Mouse (Mus musculus) hindbrain, embryonic 15.5 days (tissue): ENCODE data around the gene Nhp2. TPM values are rescaled to one million over a fixed set of nuclear protein-coding genes. Genes with fewer than 3 reads are reported as not detected.

ENCODE experiments used
- ATAC-seq: fragments of 200-750 bp; cut with Nextera tagmentation; 2 replicates; pipeline ENCODE4 v1.8.0; 2017; ENCODE audit warnings: low read depth, moderate number of reproducible peaks, moderate TSS enrichment; ENCODE audit not compliant: low FRiP score
- H3K27ac ChIP-seq: fragments of 300-500 bp; sonication (generic); replicated peaks from 2 replicates; pipeline ENCODE4 v1.5.1; 2015; ENCODE audit warnings: mild to moderate bottlenecking, inconsistent platforms
- H3K27me3 ChIP-seq: fragments of 300-500 bp; sonication (generic); 2 replicates; pipeline ENCODE4 v1.6.1; 2015; ENCODE audit warnings: control low read depth, inconsistent platforms
- H3K36me3 ChIP-seq: fragments of 300-500 bp; sonication (generic); 2 replicates; pipeline ENCODE4 v1.6.1; 2015; ENCODE audit warnings: control low read depth, inconsistent platforms
- H3K4me1 ChIP-seq: fragments of 300-500 bp; sonication (generic); replicated peaks from 2 replicates; pipeline ENCODE4 v1.6.1; 2015; ENCODE audit warnings: control low read depth, inconsistent platforms
- H3K4me2 ChIP-seq: fragments of 300-500 bp; sonication (generic); 2 replicates; pipeline ENCODE4 v1.6.1; 2015; ENCODE audit warnings: moderate library complexity, mild to moderate bottlenecking, inconsistent platforms
- H3K4me3 ChIP-seq: fragments of 300-500 bp; sonication (generic); 2 replicates; pipeline ENCODE4 v1.5.1; 2015; ENCODE audit warnings: mild to moderate bottlenecking, inconsistent platforms
- H3K9ac ChIP-seq: fragments of 300-500 bp; sonication (generic); 2 replicates; pipeline ENCODE4 v1.6.1; 2015; ENCODE audit warnings: inconsistent platforms
- H3K9me3 ChIP-seq: fragments of 300-500 bp; sonication (generic); 2 replicates; pipeline ENCODE4 v1.6.1; 2016; ENCODE audit warnings: control low read depth, inconsistent platforms
- WGBS: fragments of 180-500 bp; shearing (Covaris S2); methylation state at CpG from one replicate; pipeline ENCODE4 v1.1.7; 2015; 5-methylcytosine and 5-hydroxymethylcytosine counted together
- polyA plus RNA-seq: library from polyadenylated mRNA; unstranded; fragments of >200 nt; fragmentation: Nextera tagmentation; extraction: Ambion mirVana; gene quantifications from 2 replicates; pipeline ENCODE4 v1.2.1, GENCODE M21; 2015

Gene Nhp2
- polyA plus RNA-seq, 1 experiment from 2014 or later = 105 TPM

GRCm38 (mm10) chr11:51643202-51643601, 23.7 kb downstream of the Nhp2 start:
- H3K4me1 ChIP-seq = peaks cover 19% of the 10 kb centered on the region; the same call in 1 of the 2 replicates
- H3K36me3 ChIP-seq = 0 out of 2 replicates have a peak, but pooled peaks cover 9% of the 10 kb centered on the region
- H3K9ac ChIP-seq = no peak overlapping the region
- 76% methylated on average over 9 of the region's 9 CpGs for WGBS
- no peak for ATAC-seq
- H3K27ac ChIP-seq = 0 out of 2 replicates have a peak overlapping the region, but pooled peaks have one; percentile 0
- no peaks in the 10 kb centered on the region for H3K27me3 ChIP-seq
- H3K4me2 ChIP-seq = no peak overlapping the region
- no peak overlapping the region for H3K4me3 ChIP-seq
- H3K9me3 ChIP-seq = no peaks in the 10 kb centered on the region

- Histone ChIP-seq H3K36me3 (0 out of 2 replicates have a peak, but pooled peaks cover 9% of the 10 kb centered on the region), H3K4me1 (peaks cover 25% of the 10 kb centered on the region; the same call in 1 of the 2 replicates), H3K9ac (no peak overlapping the region), H3K4me2 (0 out of 2 replicates have a peak overlapping the region, but pooled peaks have one; percentile 9), H3K27ac (0 out of 2 replicates have a peak overlapping the region, but pooled peaks have one; percentile 0), H3K9me3 (no peaks in the 10 kb centered on the region), H3K27me3 (no peaks in the 10 kb centered on the region), H3K4me3 (no peak overlapping the region)
- no peak for ATAC-seq
- 51% methylated on average over 15 of the region's 15 CpGs for WGBS
Measured at GRCm38 (mm10) chr11:51643761-51644160, 24.2 kb downstream of the Nhp2 start.

GRCm38 (mm10) chr11:51644217-51644616, 24.7 kb downstream of the Nhp2 start:
- Histone ChIP-seq H3K27ac (no peak overlapping the region; the same call in 1 of the 2 replicates), H3K36me3 (0 out of 2 replicates have a peak, but pooled peaks cover 9% of the 10 kb centered on the region), H3K4me2 (no peak overlapping the region), H3K9ac (no peak overlapping the region), H3K4me3 (no peak overlapping the region), H3K9me3 (no peaks in the 10 kb centered on the region), H3K27me3 (no peaks in the 10 kb centered on the region), H3K4me1 (peaks cover 29% of the 10 kb centered on the region)
- 70% methylated on average over 16 of the region's 16 CpGs for WGBS
- ATAC-seq = no peak

- Histone ChIP-seq H3K4me3 (no peak overlapping the region), H3K4me1 (peaks cover 40% of the 10 kb centered on the region), H3K9me3 (no peaks in the 10 kb centered on the region), H3K36me3 (0 out of 2 replicates have a peak, but pooled peaks cover 9% of the 10 kb centered on the region), H3K4me2 (no peak overlapping the region), H3K27me3 (no peaks in the 10 kb centered on the region), H3K9ac (no peak overlapping the region), H3K27ac (no peak overlapping the region)
- 71% methylated on average over 13 of the region's 13 CpGs for WGBS
- ATAC-seq = no peak; the same call in 1 of the 2 replicates
Measured at GRCm38 (mm10) chr11:51645293-51645692, 25.8 kb downstream of the Nhp2 start.

- H3K9ac ChIP-seq = no peak overlapping the region
- no peaks in the 10 kb centered on the region for H3K9me3 ChIP-seq
- H3K4me2 ChIP-seq = no peak overlapping the region
- no peaks in the 10 kb centered on the region for H3K27me3 ChIP-seq
- no peak overlapping the region for H3K27ac ChIP-seq
- H3K4me1 ChIP-seq = peaks cover 42% of the 10 kb centered on the region
- H3K4me3 ChIP-seq = no peak overlapping the region
- 84% methylated on average over 7 of the region's 7 CpGs for WGBS
- 0 out of 2 replicates have a peak, but pooled peaks cover 9% of the 10 kb centered on the region for H3K36me3 ChIP-seq
- ATAC-seq = no peak
Measured at GRCm38 (mm10) chr11:51646245-51646644, 26.7 kb downstream of the Nhp2 start.

GRCm38 (mm10) chr11:51646751-51647667, 27.5 kb downstream of the Nhp2 start:
- H3K9ac ChIP-seq = no peak overlapping the region
- peaks cover 42% of the 10 kb centered on the region for H3K4me1 ChIP-seq
- ATAC-seq = no peak
- 0 out of 2 replicates have a peak overlapping the region, but pooled peaks have one; percentile 6 for H3K4me2 ChIP-seq
- H3K4me3 ChIP-seq = no peak overlapping the region
- no peaks in the 10 kb centered on the region for H3K9me3 ChIP-seq
- H3K27me3 ChIP-seq = peaks cover 3% of the 10 kb centered on the region; the same call in 1 of the 2 replicates
- 69% methylated on average over 15 of the region's 15 CpGs for WGBS
- H3K27ac ChIP-seq = peak overlapping the region; percentile 7
- 0 out of 2 replicates have a peak, but pooled peaks cover 9% of the 10 kb centered on the region for H3K36me3 ChIP-seq

- Histone ChIP-seq H3K4me3 (no peak overlapping the region), H3K27me3 (peaks cover 7% of the 10 kb centered on the region; the same call in 1 of the 2 replicates), H3K27ac (no peak overlapping the region), H3K9me3 (no peaks in the 10 kb centered on the region), H3K4me1 (peaks cover 42% of the 10 kb centered on the region), H3K4me2 (peak overlapping the region; percentile 97), H3K36me3 (0 out of 2 replicates have a peak, but pooled peaks cover 3% of the 10 kb centered on the region), H3K9ac (no peak overlapping the region)
- no peak for ATAC-seq
- 4% methylated on average over 3 of the region's 3 CpGs for WGBS
Measured at GRCm38 (mm10) chr11:51648566-51648965, 29.0 kb downstream of the Nhp2 start.

- H3K4me1 ChIP-seq = peaks cover 36% of the 10 kb centered on the region
- 0 out of 2 replicates have a peak, but pooled peaks cover 2% of the 10 kb centered on the region for H3K36me3 ChIP-seq
- H3K4me2 ChIP-seq = peak overlapping the region; percentile 97
- ATAC-seq = no peak
- no peak overlapping the region for H3K27ac ChIP-seq
- 23% methylated on average over 11 of the region's 11 CpGs for WGBS
- H3K4me3 ChIP-seq = peak overlapping the region; percentile 66
- peaks cover 7% of the 10 kb centered on the region; the same call in 1 of the 2 replicates for H3K27me3 ChIP-seq
- H3K9me3 ChIP-seq = no peaks in the 10 kb centered on the region
- peak overlapping the region; percentile 72 for H3K9ac ChIP-seq
Measured at GRCm38 (mm10) chr11:51649111-51649888, 29.8 kb downstream of the Nhp2 start.

- WGBS = 5% methylated on average over 7 of the region's 7 CpGs
- Histone ChIP-seq H3K36me3 (no peaks in the 10 kb centered on the region), H3K27me3 (peaks cover 7% of the 10 kb centered on the region; the same call in 1 of the 2 replicates), H3K27ac (no peak overlapping the region), H3K9me3 (no peaks in the 10 kb centered on the region), H3K4me1 (peaks cover 35% of the 10 kb centered on the region), H3K9ac (peak overlapping the region; percentile 72), H3K4me2 (peak overlapping the region; percentile 97), H3K4me3 (peak overlapping the region; percentile 66)
- ATAC-seq = no peak
Measured at GRCm38 (mm10) chr11:51649889-51650199, 30.3 kb downstream of the Nhp2 start.

GRCm38 (mm10) chr11:51650261-51650660, 30.7 kb downstream of the Nhp2 start:
- H3K9me3 ChIP-seq = no peaks in the 10 kb centered on the region
- H3K27me3 ChIP-seq = peaks cover 7% of the 10 kb centered on the region; the same call in 1 of the 2 replicates
- peak overlapping the region; percentile 72 for H3K9ac ChIP-seq
- peak overlapping the region; percentile 6; the same call in 1 of the 2 replicates for H3K27ac ChIP-seq
- peak overlapping the region; percentile 97 for H3K4me2 ChIP-seq
- peaks cover 31% of the 10 kb centered on the region for H3K4me1 ChIP-seq
- WGBS = under 1% methylated on average over 30 of the region's 30 CpGs
- ATAC-seq = peak; percentile 21; the same call in 1 of the 2 replicates
- H3K4me3 ChIP-seq = peak overlapping the region; percentile 66
- H3K36me3 ChIP-seq = no peaks in the 10 kb centered on the region

GRCm38 (mm10) chr11:51650691-51651515, 31.4 kb downstream of the Nhp2 start, which contains the start of the genes N4bp3 and D930048N14Rik:
TSS of gene N4bp3 (minus strand) at chr11:51650842.
TSS of gene D930048N14Rik (plus strand) at chr11:51650954.
- peak; percentile 76 for ATAC-seq
- H3K36me3 ChIP-seq = no peaks in the 10 kb centered on the region
- H3K9me3 ChIP-seq = no peaks in the 10 kb centered on the region
- H3K27ac ChIP-seq = peak within 1 kb of the TSS; percentile 6
- H3K4me3 ChIP-seq = peak within 1 kb of the TSS; percentile 66
- peaks cover 24% of the 10 kb centered on the region for H3K4me1 ChIP-seq
- peak within 1 kb of the TSS; percentile 97 for H3K4me2 ChIP-seq
- WGBS = under 1% methylated on average over 63 of the region's 70 CpGs
- H3K27me3 ChIP-seq = peaks cover 7% of the 10 kb centered on the region; the same call in 1 of the 2 replicates
- peak within 1 kb of the TSS; percentile 72 for H3K9ac ChIP-seq
